Mouse (Mus musculus) forebrain, embryonic 11.5 days (tissue): Measurements from ENCODE around the gene Snx6. TPM values are rescaled to one million over a fixed set of nuclear protein-coding genes. Genes with fewer than 3 reads are reported as not detected.

Experiments
- ATAC-seq: fragments of 200-750 bp; cut with Nextera tagmentation; replicated peaks from 2 replicates; pipeline ENCODE4 v1.8.0; 2017; ENCODE audit warnings: moderate TSS enrichment; ENCODE audit not compliant: low FRiP score
- DNase-seq: peaks from one replicate; pipeline ENCODE4 v3.0.0-alpha.2; 2017; ENCODE audit warnings: low spot score
- H3K27ac ChIP-seq: fragments of 300-500 bp; sonication (generic); 2 replicates; pipeline ENCODE4 v1.5.1; 2014; ENCODE audit warnings: low read depth, low read length
- H3K27me3 ChIP-seq: fragments of 300-500 bp; sonication (generic); 2 replicates; pipeline ENCODE4 v1.6.1; 2014; ENCODE audit warnings: mild to moderate bottlenecking, low read length, mixed read lengths; ENCODE audit not compliant: control insufficient read depth, insufficient read depth
- H3K36me3 ChIP-seq: fragments of 300-500 bp; sonication (generic); 2 replicates; pipeline ENCODE4 v1.6.1; 2014; ENCODE audit warnings: mild to moderate bottlenecking, low read length, moderate library complexity, mixed read lengths; ENCODE audit not compliant: control insufficient read depth, insufficient read depth
- H3K4me1 ChIP-seq: fragments of 300-500 bp; sonication (generic); replicated peaks from 2 replicates; pipeline ENCODE4 v1.6.1; 2014; ENCODE audit warnings: low read length, mixed read lengths; ENCODE audit not compliant: control insufficient read depth, insufficient read depth
- H3K4me2 ChIP-seq: fragments of 300-500 bp; sonication (generic); 2 replicates; pipeline ENCODE4 v1.6.1; 2014; ENCODE audit warnings: low read depth, mild to moderate bottlenecking, low read length, moderate library complexity, mixed read lengths; ENCODE audit not compliant: severe bottlenecking
- H3K4me3 ChIP-seq: fragments of 300-500 bp; sonication (generic); 2 replicates; pipeline ENCODE4 v1.5.1; 2014; ENCODE audit warnings: low read depth, low read length
- H3K9ac ChIP-seq: fragments of 300-500 bp; sonication (generic); 2 replicates; pipeline ENCODE4 v1.6.1; 2014; ENCODE audit warnings: low read length
- H3K9me3 ChIP-seq: fragments of 300-500 bp; sonication (generic); 2 replicates; pipeline ENCODE4 v1.6.1; 2016; ENCODE audit warnings: low read length, mixed read lengths; ENCODE audit not compliant: control insufficient read depth
- WGBS: fragments of 180-500 bp; shearing (Covaris S2); extraction: QIAGEN DNeasy Blood & Tissue Kit; methylation state at CpG from one replicate; pipeline ENCODE4 v1.1.7; 2014; 5-methylcytosine and 5-hydroxymethylcytosine counted together
- polyA plus RNA-seq: library from polyadenylated mRNA; unstranded; fragments of >200 nt; fragmentation: Nextera tagmentation; extraction: Ambion mirVana; gene quantifications from 2 replicates; pipeline ENCODE4 v1.2.1, GENCODE M21; 2014

Gene Snx6
- polyA plus RNA-seq, 1 experiment from 2014 or later = 226 TPM

- 87% methylated on average over 2 of the region's 2 CpGs for WGBS
- no peak overlapping the region for H3K4me2 ChIP-seq
- no peaks in the 10 kb centered on the region for H3K4me1 ChIP-seq
These were observed 14.6 kb upstream of the Snx6 start for GRCm38 (mm10) chr12:54810142-54810541.

GRCm38 (mm10) chr12:54807481-54807880, 12.0 kb upstream of the Snx6 start:
- H3K9me3 ChIP-seq = no peaks in the 10 kb centered on the region
- H3K36me3 ChIP-seq = no peaks in the 10 kb centered on the region
- WGBS = 65% methylated on average over 6 of the region's 6 CpGs
- no peak overlapping the region for H3K9ac ChIP-seq
- no peak overlapping the region for H3K4me2 ChIP-seq
- H3K27me3 ChIP-seq = no peaks in the 10 kb centered on the region
- no peak for ATAC-seq
- H3K27ac ChIP-seq = no peak overlapping the region
- H3K4me3 ChIP-seq = no peak overlapping the region
- DNase-seq = no peak
- no peaks in the 10 kb centered on the region for H3K4me1 ChIP-seq

More at GRCm38 (mm10) chr12:54810142-54810541, 14.6 kb upstream of the Snx6 start:
- Histone ChIP-seq H3K9me3 (no peaks in the 10 kb centered on the region), H3K27me3 (no peaks in the 10 kb centered on the region), H3K4me3 (no peak overlapping the region), H3K36me3 (no peaks in the 10 kb centered on the region), H3K27ac (no peak overlapping the region), H3K9ac (no peak overlapping the region)
- no peak for ATAC-seq
- no peak for DNase-seq

GRCm38 (mm10) chr12:54806131-54806530, 10.6 kb upstream of the Snx6 start:
- no peaks in the 10 kb centered on the region for H3K4me1 ChIP-seq
- H3K9me3 ChIP-seq = no peaks in the 10 kb centered on the region
- no peaks in the 10 kb centered on the region for H3K27me3 ChIP-seq
- 71% methylated on average over 6 of the region's 6 CpGs for WGBS
- H3K27ac ChIP-seq = no peak overlapping the region
- ATAC-seq (no peak), DNase-seq (no peak)
- H3K4me3 ChIP-seq = no peak overlapping the region
- no peak overlapping the region for H3K4me2 ChIP-seq
- H3K9ac ChIP-seq = no peak overlapping the region
- no peaks in the 10 kb centered on the region for H3K36me3 ChIP-seq

GRCm38 (mm10) chr12:54805254-54806002, 9.9 kb upstream of the Snx6 start:
- no peak for ATAC-seq
- no peak overlapping the region for H3K4me2 ChIP-seq
- no peaks in the 10 kb centered on the region for H3K4me1 ChIP-seq
- H3K9me3 ChIP-seq = no peaks in the 10 kb centered on the region
- no peak for DNase-seq
- no peak overlapping the region for H3K4me3 ChIP-seq
- 78% methylated on average over 6 of the region's 6 CpGs for WGBS
- H3K9ac ChIP-seq = no peak overlapping the region
- no peak overlapping the region for H3K27ac ChIP-seq
- H3K27me3 ChIP-seq = no peaks in the 10 kb centered on the region
- H3K36me3 ChIP-seq = no peaks in the 10 kb centered on the region

- H3K9ac ChIP-seq = no peak overlapping the region
- no peak overlapping the region for H3K4me2 ChIP-seq
- WGBS = 86% methylated on average over 3 of the region's 3 CpGs
- H3K4me3 ChIP-seq = no peak overlapping the region
- no peaks in the 10 kb centered on the region for H3K4me1 ChIP-seq
- no peaks in the 10 kb centered on the region for H3K9me3 ChIP-seq
- no peaks in the 10 kb centered on the region for H3K27me3 ChIP-seq
- ATAC-seq (no peak), DNase-seq (no peak)
- H3K27ac ChIP-seq = no peak overlapping the region
- no peaks in the 10 kb centered on the region for H3K36me3 ChIP-seq
These were observed 8.0 kb upstream of the Snx6 start for GRCm38 (mm10) chr12:54803531-54803930.

GRCm38 (mm10) chr12:54796516-54797195, 1.2 kb upstream of the Snx6 start:
- WGBS = 84% methylated on average over 8 of the region's 8 CpGs
- Histone ChIP-seq H3K27me3 (no peaks in the 10 kb centered on the region), H3K4me1 (peaks cover 7% of the 10 kb centered on the region), H3K4me3 (no peak overlapping the region), H3K4me2 (no peak overlapping the region), H3K9ac (no peak overlapping the region), H3K27ac (no peak overlapping the region), H3K9me3 (no peaks in the 10 kb centered on the region), H3K36me3 (no peaks in the 10 kb centered on the region)
- DNase-seq (no peak), ATAC-seq (no peak)

- Histone ChIP-seq H3K9me3 (no peaks in the 10 kb centered on the region), H3K27ac (no peak overlapping the region), H3K27me3 (no peaks in the 10 kb centered on the region), H3K9ac (peak overlapping the region; percentile 37; the same call in 1 of the 2 replicates), H3K36me3 (no peaks in the 10 kb centered on the region), H3K4me1 (peaks cover 18% of the 10 kb centered on the region), H3K4me2 (peak overlapping the region; percentile 66), H3K4me3 (peak overlapping the region; percentile 97)
- DNase-seq = no peak
- WGBS = 42% methylated on average over 3 of the region's 3 CpGs
- no peak for ATAC-seq
These were observed 1.1 kb downstream of the Snx6 start for GRCm38 (mm10) chr12:54794392-54794791.

- no peak for ATAC-seq
- 85% methylated on average over 8 of the region's 8 CpGs for WGBS
- no peak overlapping the region for H3K27ac ChIP-seq
- H3K4me1 ChIP-seq = peaks cover 21% of the 10 kb centered on the region
- no peak overlapping the region for H3K4me2 ChIP-seq
- no peaks in the 10 kb centered on the region for H3K9me3 ChIP-seq
- H3K9ac ChIP-seq = no peak overlapping the region
- H3K4me3 ChIP-seq = no peak overlapping the region
- DNase-seq = no peak
- no peaks in the 10 kb centered on the region for H3K36me3 ChIP-seq
- H3K27me3 ChIP-seq = no peaks in the 10 kb centered on the region
These were observed 4.0 kb downstream of the Snx6 start for GRCm38 (mm10) chr12:54791465-54791864.
